Mouse (Mus musculus) stomach, embryonic 16.5 days (tissue): ENCODE results near the gene Fam129a. TPM values are rescaled to one million over a fixed set of nuclear protein-coding genes. Genes with fewer than 3 reads are reported as not detected.

ENCODE experiments used
- ATAC-seq: fragments of 200-750 bp; cut with Nextera tagmentation; 2 replicates; pipeline ENCODE4 v1.8.0; 2017; ENCODE audit warnings: moderate number of reproducible peaks, moderate TSS enrichment; ENCODE audit not compliant: insufficient read depth, low FRiP score
- H3K27ac ChIP-seq: fragments of 300-500 bp; sonication (generic); 2 replicates; pipeline ENCODE4 v1.5.1; 2014; ENCODE audit warnings: low read length
- H3K27me3 ChIP-seq: fragments of 300-500 bp; sonication (generic); 2 replicates; pipeline ENCODE4 v1.6.1; 2014; ENCODE audit warnings: low read length, control low read depth, mixed read lengths; ENCODE audit not compliant: control insufficient read depth, insufficient read depth
- H3K36me3 ChIP-seq: fragments of 300-500 bp; sonication (generic); 2 replicates; pipeline ENCODE4 v1.6.1; 2014; ENCODE audit warnings: low read length; ENCODE audit not compliant: control insufficient read depth, insufficient read depth
- H3K4me1 ChIP-seq: fragments of 300-500 bp; sonication (generic); 2 replicates; pipeline ENCODE4 v1.6.1; 2014; ENCODE audit warnings: low read length, control low read depth, mixed read lengths; ENCODE audit not compliant: control insufficient read depth, insufficient read depth
- H3K4me2 ChIP-seq: fragments of 300-500 bp; sonication (generic); 2 replicates; pipeline ENCODE4 v1.6.1; 2014; ENCODE audit warnings: low read depth, low read length, mixed read lengths
- H3K4me3 ChIP-seq: fragments of 300-500 bp; sonication (generic); replicated peaks from 2 replicates; pipeline ENCODE4 v1.5.1; 2014; ENCODE audit warnings: mild to moderate bottlenecking, low read length
- H3K9ac ChIP-seq: fragments of 300-500 bp; sonication (generic); 2 replicates; pipeline ENCODE4 v1.6.1; 2014; ENCODE audit warnings: low read length
- H3K9me3 ChIP-seq: fragments of 300-500 bp; sonication (generic); replicated peaks from 2 replicates; pipeline ENCODE4 v1.6.1; 2016; ENCODE audit warnings: low read length, control low read depth; ENCODE audit not compliant: control insufficient read depth
- WGBS: fragments of 180-500 bp; shearing (Covaris S2); extraction: QIAGEN DNeasy Blood & Tissue Kit; methylation state at CpG from one replicate; pipeline ENCODE4 v1.1.7; 2014; 5-methylcytosine and 5-hydroxymethylcytosine counted together
- polyA plus RNA-seq: library from polyadenylated mRNA; unstranded; fragments of >200 nt; fragmentation: Nextera tagmentation; extraction: Ambion mirVana; gene quantifications from 2 replicates; pipeline ENCODE4 v1.2.1, GENCODE M21; 2015

The Fam129a gene
- polyA plus RNA-seq, 1 experiment from 2014 or later, result 22.7 TPM

GRCm38 (mm10) chr1:151616555-151617205 is 45.7 kb downstream of the Fam129a start:
- ATAC-seq, result no peak
- Histone ChIP-seq H3K9ac (no peak overlapping the region), H3K36me3 (no peaks in the 10 kb centered on the region), H3K27me3 (no peaks in the 10 kb centered on the region), H3K4me1 (peaks cover 10% of the 10 kb centered on the region), H3K4me3 (no peak overlapping the region), H3K27ac (no peak overlapping the region), H3K4me2 (no peak overlapping the region), H3K9me3 (no peaks in the 10 kb centered on the region)
- 81% methylated on average over 7 of the region's 7 CpGs for WGBS

GRCm38 (mm10) chr1:151618251-151618650 is 47.3 kb downstream of the Fam129a start:
- H3K4me1 ChIP-seq, result peaks cover 10% of the 10 kb centered on the region
- WGBS, result 59% methylated on average over 3 of the region's 3 CpGs

GRCm38 (mm10) chr1:151619281-151619711 is 48.3 kb downstream of the Fam129a start:
- no peak overlapping the region for H3K9ac ChIP-seq
- no peaks in the 10 kb centered on the region for H3K27me3 ChIP-seq
- H3K4me1 ChIP-seq, result peaks cover 10% of the 10 kb centered on the region
- WGBS, result 54% methylated on average over 8 of the region's 8 CpGs
- no peak overlapping the region for H3K4me2 ChIP-seq
- H3K9me3 ChIP-seq, result no peaks in the 10 kb centered on the region
- no peak overlapping the region for H3K27ac ChIP-seq
- H3K4me3 ChIP-seq, result no peak overlapping the region
- peak; percentile 33; the same call in 1 of the 2 replicates for ATAC-seq
- H3K36me3 ChIP-seq, result no peaks in the 10 kb centered on the region

More at GRCm38 (mm10) chr1:151618251-151618650, 47.3 kb downstream of the Fam129a start:
- H3K9ac ChIP-seq, result no peak overlapping the region
- no peaks in the 10 kb centered on the region for H3K36me3 ChIP-seq
- H3K4me2 ChIP-seq, result no peak overlapping the region
- no peaks in the 10 kb centered on the region for H3K9me3 ChIP-seq
- ATAC-seq, result no peak
- no peaks in the 10 kb centered on the region for H3K27me3 ChIP-seq
- H3K27ac ChIP-seq, result no peak overlapping the region
- H3K4me3 ChIP-seq, result no peak overlapping the region

GRCm38 (mm10) chr1:151620730-151621129 is 49.7 kb downstream of the Fam129a start:
- H3K4me1 ChIP-seq, result peaks cover 10% of the 10 kb centered on the region
- no peaks in the 10 kb centered on the region for H3K27me3 ChIP-seq
- no peak overlapping the region for H3K4me2 ChIP-seq
- ATAC-seq, result no peak
- no peak overlapping the region for H3K9ac ChIP-seq
- H3K9me3 ChIP-seq, result no peaks in the 10 kb centered on the region
- H3K36me3 ChIP-seq, result no peaks in the 10 kb centered on the region
- peak overlapping the region; percentile 27; the same call in 1 of the 2 replicates for H3K27ac ChIP-seq
- H3K4me3 ChIP-seq, result no peak overlapping the region

GRCm38 (mm10) chr1:151624442-151625226 is 53.6 kb downstream of the Fam129a start:
- peak overlapping the region; percentile 50; the same call in 1 of the 2 replicates for H3K27ac ChIP-seq
- 79% methylated on average over 3 of the region's 3 CpGs for WGBS
- H3K27me3 ChIP-seq, result no peaks in the 10 kb centered on the region

GRCm38 (mm10) chr1:151625260-151625659 is 54.3 kb downstream of the Fam129a start:
- no peaks in the 10 kb centered on the region for H3K36me3 ChIP-seq
- H3K4me2 ChIP-seq, result no peak overlapping the region
- no peak overlapping the region for H3K9ac ChIP-seq
- no peak overlapping the region for H3K4me3 ChIP-seq
- no peaks in the 10 kb centered on the region for H3K9me3 ChIP-seq
- peaks cover 6% of the 10 kb centered on the region for H3K4me1 ChIP-seq
- no peak overlapping the region for H3K27ac ChIP-seq
- 59% methylated on average over 4 of the region's 4 CpGs for whole genome bisulfite sequencing
- no peak for ATAC-seq
- no peaks in the 10 kb centered on the region for H3K27me3 ChIP-seq

More at GRCm38 (mm10) chr1:151624442-151625226, 53.6 kb downstream of the Fam129a start:
- H3K9ac ChIP-seq, result no peak overlapping the region
- no peaks in the 10 kb centered on the region for H3K9me3 ChIP-seq
- no peak overlapping the region for H3K4me3 ChIP-seq
- H3K4me1 ChIP-seq, result peaks cover 3% of the 10 kb centered on the region
- H3K36me3 ChIP-seq, result no peaks in the 10 kb centered on the region
- ATAC-seq, result no peak
- no peak overlapping the region for H3K4me2 ChIP-seq

- H3K27ac ChIP-seq, result no peak overlapping the region
- no peaks in the 10 kb centered on the region for H3K27me3 ChIP-seq
- no peak overlapping the region for H3K9ac ChIP-seq
- H3K4me3 ChIP-seq, result no peak overlapping the region
- ATAC-seq, result no peak
- 60% methylated on average over 2 of the region's 2 CpGs for WGBS
- H3K4me2 ChIP-seq, result no peak overlapping the region
- no peaks in the 10 kb centered on the region for H3K36me3 ChIP-seq
- H3K9me3 ChIP-seq, result no peaks in the 10 kb centered on the region
- H3K4me1 ChIP-seq, result peaks cover 6% of the 10 kb centered on the region
Observed at GRCm38 (mm10) chr1:151625690-151626089, 54.7 kb downstream of the Fam129a start.

- ATAC-seq, result no peak
- Histone ChIP-seq H3K4me2 (no peak overlapping the region), H3K9me3 (no peaks in the 10 kb centered on the region), H3K36me3 (no peaks in the 10 kb centered on the region), H3K9ac (no peak overlapping the region), H3K27ac (no peak overlapping the region), H3K4me1 (peaks cover 11% of the 10 kb centered on the region), H3K27me3 (no peaks in the 10 kb centered on the region), H3K4me3 (no peak overlapping the region)
- WGBS, result 87% methylated on average over 4 of the region's 4 CpGs
Observed at GRCm38 (mm10) chr1:151626631-151627030, 55.6 kb downstream of the Fam129a start.

GRCm38 (mm10) chr1:151627141-151627540 is 56.2 kb downstream of the Fam129a start:
- H3K27me3 ChIP-seq, result no peaks in the 10 kb centered on the region
- no peak overlapping the region for H3K4me2 ChIP-seq
- 42% methylated on average over 3 of the region's 3 CpGs for WGBS
- no peak overlapping the region for H3K9ac ChIP-seq
- H3K36me3 ChIP-seq, result no peaks in the 10 kb centered on the region
- peaks cover 15% of the 10 kb centered on the region for H3K4me1 ChIP-seq
- no peak overlapping the region for H3K27ac ChIP-seq
- H3K4me3 ChIP-seq, result no peak overlapping the region
- no peaks in the 10 kb centered on the region for H3K9me3 ChIP-seq
- ATAC-seq, result no peak
